Comparison of ENCODE assay signal across 8 mouse cellular contexts in genomic region chr4:106232499-106232970, GRCm38 (mm10).
A peak's percentile ranks its signal among the peaks of the same experiment; 100 is the strongest.
DNase-seq lines count a peak whose midpoint lies in the region; ATAC-seq lines count a peak whose summit lies in the region.

No protein-coding gene starts in this region.

- no peaks in the 10 kb centered on the region for H3K4me1 ChIP-seq in midbrain, embryonic 13.5 days (replicated peaks)
- H3K4me1 ChIP-seq in midbrain, embryonic 11.5 days (ENCODE audit: control insufficient read depth, insufficient read depth, low read length), result no peaks in the 10 kb centered on the region
- H3K4me1 ChIP-seq in forebrain, embryonic 15.5 days, result peaks cover 9% of the 10 kb centered on the region; the same call in 1 of the 2 replicates
- H3K4me1 ChIP-seq in hindbrain, embryonic 13.5 days (replicated peaks), result 0 out of 2 replicates have a peak, but pooled peaks cover 3% of the 10 kb centered on the region
- H3K4me1 ChIP-seq in limb, embryonic 12.5 days (replicated peaks), result 0 out of 2 replicates have a peak, but pooled peaks cover 7% of the 10 kb centered on the region
- peaks cover 9% of the 10 kb centered on the region; the same call in 1 of the 2 replicates for H3K4me1 ChIP-seq in neural tube, embryonic 13.5 days (replicated peaks)

- ATAC-seq in midbrain, embryonic 13.5 days, result peak; percentile 30; the same call in 1 of the 2 replicates
- ATAC-seq in midbrain, embryonic 11.5 days (ENCODE audit: low FRiP score), result no peak
- ATAC-seq in forebrain, embryonic 15.5 days (replicated peaks), result peak; percentile 72
- ATAC-seq in hindbrain, embryonic 13.5 days (ENCODE audit: low FRiP score), result peak; percentile 69
- no peak for ATAC-seq in limb, embryonic 12.5 days (ENCODE audit: insufficient number of reproducible peaks, insufficient read depth, low FRiP score, low TSS enrichment, low read depth)
- peak; percentile 61 for ATAC-seq in neural tube, embryonic 13.5 days (ENCODE audit: low read depth)

- no peaks in the 10 kb centered on the region for H3K36me3 ChIP-seq in midbrain, embryonic 13.5 days
- no peaks in the 10 kb centered on the region for H3K36me3 ChIP-seq in midbrain, embryonic 11.5 days (ENCODE audit: control insufficient read depth, insufficient read depth, low read length)
- no peaks in the 10 kb centered on the region for H3K36me3 ChIP-seq in forebrain, embryonic 15.5 days
- H3K36me3 ChIP-seq in hindbrain, embryonic 13.5 days, result no peaks in the 10 kb centered on the region
- H3K36me3 ChIP-seq in limb, embryonic 12.5 days, result no peaks in the 10 kb centered on the region
- no peaks in the 10 kb centered on the region for H3K36me3 ChIP-seq in neural tube, embryonic 13.5 days

- H3K4me2 ChIP-seq in midbrain, embryonic 13.5 days (replicated peaks), result no peak overlapping the region
- no peak overlapping the region for H3K4me2 ChIP-seq in midbrain, embryonic 11.5 days
- no peak overlapping the region for H3K4me2 ChIP-seq in forebrain, embryonic 15.5 days (replicated peaks)
- no peak overlapping the region for H3K4me2 ChIP-seq in hindbrain, embryonic 13.5 days
- H3K4me2 ChIP-seq in limb, embryonic 12.5 days, result no peak overlapping the region
- H3K4me2 ChIP-seq in neural tube, embryonic 13.5 days, result no peak overlapping the region

- H3K27me3 ChIP-seq in midbrain, embryonic 13.5 days, result no peaks in the 10 kb centered on the region
- H3K27me3 ChIP-seq in midbrain, embryonic 11.5 days (ENCODE audit: control insufficient read depth, insufficient read depth, low read length), result no peaks in the 10 kb centered on the region
- H3K27me3 ChIP-seq in forebrain, embryonic 15.5 days, result no peaks in the 10 kb centered on the region
- no peaks in the 10 kb centered on the region for H3K27me3 ChIP-seq in hindbrain, embryonic 13.5 days
- no peaks in the 10 kb centered on the region for H3K27me3 ChIP-seq in limb, embryonic 12.5 days
- H3K27me3 ChIP-seq in neural tube, embryonic 13.5 days, result no peaks in the 10 kb centered on the region

- no peak for DNase-seq in midbrain, embryonic 11.5 days (ENCODE audit: low spot score, missing footprints)
- no peak for DNase-seq in ovary, postnatal 14 days (ENCODE audit: low spot score)
- no peak for DNase-seq in adrenal gland, adult 18-20 months (ENCODE audit: low spot score in 2 of 2)

- no peak overlapping the region for H3K4me3 ChIP-seq in midbrain, embryonic 13.5 days (replicated peaks)
- H3K4me3 ChIP-seq in midbrain, embryonic 11.5 days (ENCODE audit: low read depth, low read length), result no peak overlapping the region
- H3K4me3 ChIP-seq in forebrain, embryonic 15.5 days, result no peak overlapping the region
- H3K4me3 ChIP-seq in hindbrain, embryonic 13.5 days, result no peak overlapping the region
- no peak overlapping the region for H3K4me3 ChIP-seq in limb, embryonic 12.5 days (replicated peaks)
- H3K4me3 ChIP-seq in neural tube, embryonic 13.5 days, result no peak overlapping the region

- H3K9me3 ChIP-seq in midbrain, embryonic 13.5 days, result peaks cover 5% of the 10 kb centered on the region; the same call in 1 of the 2 replicates
- H3K9me3 ChIP-seq in midbrain, embryonic 11.5 days (ENCODE audit: control insufficient read depth, low read length), result no peaks in the 10 kb centered on the region
- H3K9me3 ChIP-seq in forebrain, embryonic 15.5 days, result no peaks in the 10 kb centered on the region
- H3K9me3 ChIP-seq in hindbrain, embryonic 13.5 days, result 0 out of 2 replicates have a peak, but pooled peaks cover 3% of the 10 kb centered on the region
- no peaks in the 10 kb centered on the region for H3K9me3 ChIP-seq in limb, embryonic 12.5 days
- H3K9me3 ChIP-seq in neural tube, embryonic 13.5 days, result no peaks in the 10 kb centered on the region

- no peak overlapping the region; the same call in 1 of the 2 replicates for H3K27ac ChIP-seq in midbrain, embryonic 13.5 days
- H3K27ac ChIP-seq in midbrain, embryonic 11.5 days (ENCODE audit: low read depth, low read length), result no peak overlapping the region
- peak overlapping the region; percentile 35 for H3K27ac ChIP-seq in forebrain, embryonic 15.5 days (replicated peaks)
- peak overlapping the region; percentile 50 for H3K27ac ChIP-seq in hindbrain, embryonic 13.5 days
- H3K27ac ChIP-seq in limb, embryonic 12.5 days, result peak overlapping the region; percentile 57
- H3K27ac ChIP-seq in neural tube, embryonic 13.5 days (replicated peaks), result peak overlapping the region; percentile 67

- 63% methylated on average over 9 of the region's 9 CpGs for WGBS in midbrain, embryonic 13.5 days
- 62% methylated on average over 9 of the region's 9 CpGs for WGBS in midbrain, embryonic 11.5 days
- WGBS in forebrain, embryonic 15.5 days, result 43% methylated on average over 9 of the region's 9 CpGs
- WGBS in hindbrain, embryonic 13.5 days, result 45% methylated on average over 9 of the region's 9 CpGs
- 52% methylated on average over 9 of the region's 9 CpGs for WGBS in limb, embryonic 12.5 days
- WGBS in neural tube, embryonic 13.5 days, result 38% methylated on average over 9 of the region's 9 CpGs

- no peak overlapping the region for H3K9ac ChIP-seq in midbrain, embryonic 13.5 days (replicated peaks)
- H3K9ac ChIP-seq in midbrain, embryonic 11.5 days (ENCODE audit: low read length), result no peak overlapping the region
- H3K9ac ChIP-seq in forebrain, embryonic 15.5 days (replicated peaks), result no peak overlapping the region
- H3K9ac ChIP-seq in hindbrain, embryonic 13.5 days, result no peak overlapping the region
- H3K9ac ChIP-seq in limb, embryonic 12.5 days (replicated peaks), result no peak overlapping the region
- H3K9ac ChIP-seq in neural tube, embryonic 13.5 days, result no peak overlapping the region

Comparison
In these comparisons a context has a peak if more than half of its experiments do, and no peak if none do; other contexts are left out.
1. ATAC-seq: peak in midbrain, embryonic 13.5 days (single experiment), forebrain, embryonic 15.5 days (single experiment), hindbrain, embryonic 13.5 days (single experiment) and neural tube, embryonic 13.5 days (single experiment); none in midbrain, embryonic 11.5 days (single experiment) and limb, embryonic 12.5 days (single experiment).
2. H3K27ac ChIP-seq: peak in forebrain, embryonic 15.5 days (single experiment), hindbrain, embryonic 13.5 days (single experiment), limb, embryonic 12.5 days (single experiment) and neural tube, embryonic 13.5 days (single experiment); none in midbrain, embryonic 13.5 days (single experiment) and midbrain, embryonic 11.5 days (single experiment).